Mouse (Mus musculus) kidney, adult 2 months (tissue): ENCODE results near the gene Xpr1. TPM values are rescaled to one million over a fixed set of nuclear protein-coding genes. Genes with fewer than 3 reads are reported as not detected.
A peak's percentile ranks its signal among the peaks of the same experiment; 100 is the strongest.

Experiments used
- DNase-seq: peaks from one replicate; pipeline ENCODE4 v3.0.0; 2021
- H3K27ac ChIP-seq: fragments of 200-500 bp; 2 replicates; pipeline ENCODE4 v1.5.1; 2012; ENCODE audit warnings: low read depth, low read length, control low read depth, inconsistent platforms; ENCODE audit not compliant: insufficient read depth
- H3K27me3 ChIP-seq: fragments of 200-500 bp; replicated peaks from 2 replicates; pipeline ENCODE4 v1.6.1; 2012; ENCODE audit warnings: mild to moderate bottlenecking, moderate library complexity, low read length, inconsistent platforms; ENCODE audit not compliant: control insufficient read depth, insufficient read depth
- H3K36me3 ChIP-seq: fragments of 200-500 bp; 2 replicates; pipeline ENCODE4 v1.6.1; 2012; ENCODE audit warnings: mild to moderate bottlenecking, moderate library complexity, low read length, inconsistent platforms; ENCODE audit not compliant: control insufficient read depth, insufficient read depth
- H3K4me1 ChIP-seq: fragments of 200-500 bp; 2 replicates; pipeline ENCODE4 v1.6.1; 2011; ENCODE audit warnings: low read length; ENCODE audit not compliant: control insufficient read depth, insufficient read depth
- H3K4me3 ChIP-seq: fragments of 200-500 bp; 2 replicates; pipeline ENCODE4 v1.5.1; 2011; ENCODE audit warnings: mild to moderate bottlenecking, low read depth, low read length, control low read depth; ENCODE audit not compliant: insufficient read depth
- CTCF ChIP-seq: fragments of 200-500 bp; conservative IDR thresholded peaks from 2 replicates; pipeline ENCODE4 v1.5.1; 2011; ENCODE audit warnings: low read depth, mild to moderate bottlenecking, control low read depth, low read length, moderate library complexity, mixed read lengths; ENCODE audit not compliant: insufficient read depth, insufficient read length
- POLR2A ChIP-seq: fragments of 200-500 bp; IDR thresholded peaks from one replicate; pipeline ENCODE4 v1.6.1; 2011; ENCODE audit warnings: low read depth, low read length, control low read depth
- WGBS: fragments of 180-500 bp; shearing (Covaris S2); methylation state at CpG from one replicate; pipeline ENCODE4 v1.1.7; 2018; 5-methylcytosine and 5-hydroxymethylcytosine counted together
- polyA plus RNA-seq: library from polyadenylated mRNA; depleted of rRNA; stranded (reverse); fragments of >200 nt; gene quantifications from 2 replicates; pipeline ENCODE4 v1.2.3, GENCODE M21; 2012

Gene Xpr1
- polyA plus RNA-seq, 1 experiment, result 21.8 TPM

DNA sequence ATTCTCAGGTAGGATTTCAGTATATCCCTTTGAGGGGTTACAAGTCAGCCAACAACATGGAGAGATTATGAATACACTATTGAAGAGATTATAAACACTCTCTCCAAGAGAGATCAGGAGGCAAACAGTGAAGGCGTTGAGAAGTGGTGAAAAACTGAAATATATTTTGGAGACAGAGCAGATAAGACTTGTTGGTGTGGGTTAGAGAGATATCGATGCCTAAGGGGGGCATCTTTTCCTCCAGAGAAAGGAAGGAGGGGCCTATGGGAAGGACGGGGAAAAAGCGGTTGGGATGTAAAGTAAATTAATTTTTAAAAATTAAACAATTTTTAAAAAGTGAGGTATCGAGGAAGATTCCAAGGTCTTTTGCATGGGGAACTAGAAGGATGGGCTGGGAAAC, 8.1 kb upstream of the Xpr1 start:
- H3K4me1 ChIP-seq, result peaks cover 10% of the 10 kb centered on the region; the same call in 1 of the 2 replicates
- H3K27me3 ChIP-seq, result no peaks in the 10 kb centered on the region
- no peak overlapping the region for H3K27ac ChIP-seq
- DNase-seq, result no peak
- WGBS, result 93% methylated on average over 5 of the region's 5 CpGs
- H3K36me3 ChIP-seq, result no peaks in the 10 kb centered on the region
- TF ChIP-seq POLR2A, result no peak
- TF ChIP-seq CTCF, result no peak
- no peak overlapping the region for H3K4me3 ChIP-seq

DNA sequence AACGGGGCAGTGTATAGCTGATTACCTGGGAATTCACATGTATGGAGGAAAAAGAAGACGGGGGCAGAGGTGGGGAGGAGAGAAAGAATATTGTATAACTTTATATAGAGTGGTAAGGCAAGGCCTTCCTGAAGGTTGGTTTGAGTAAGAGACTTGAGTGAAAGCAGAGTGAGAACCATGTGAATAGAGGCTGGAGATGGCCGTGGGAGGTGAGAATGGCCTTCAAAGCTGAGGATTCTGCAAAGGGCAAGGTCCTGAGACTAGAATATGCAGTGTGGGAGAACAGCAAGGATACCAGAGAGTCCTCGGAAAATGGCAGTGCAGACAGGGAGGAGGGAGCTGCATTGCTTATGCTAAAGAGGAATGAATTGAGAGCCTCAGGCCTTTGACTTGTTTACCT, 6.6 kb upstream of the Xpr1 start:
- WGBS, result 75% methylated on average over 4 of the region's 4 CpGs

DNA sequence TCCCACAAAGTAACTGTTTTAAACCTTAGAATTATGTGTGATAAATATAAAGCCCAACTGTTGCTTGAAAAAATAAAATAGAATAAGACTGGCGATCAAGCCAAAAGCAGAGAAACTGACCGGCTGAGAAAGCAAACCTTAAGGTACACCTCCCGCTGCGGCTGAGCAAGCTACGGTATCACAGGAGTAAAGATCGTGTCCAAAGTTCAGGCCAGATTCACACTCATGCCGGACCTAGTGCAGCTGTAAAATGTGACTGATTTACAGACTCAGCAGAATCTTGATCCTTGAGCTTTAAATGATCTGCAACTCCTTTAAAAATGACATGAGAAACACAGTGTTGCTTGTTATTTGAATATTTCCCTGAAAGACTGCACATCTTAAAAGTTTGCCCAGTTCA, 4.8 kb upstream of the Xpr1 start:
- Histone ChIP-seq H3K27me3 (no peaks in the 10 kb centered on the region), H3K36me3 (no peaks in the 10 kb centered on the region), H3K4me1 (peaks cover 10% of the 10 kb centered on the region; the same call in 1 of the 2 replicates), H3K27ac (peak overlapping the region; percentile 64; the same call in 1 of the 2 replicates), H3K4me3 (no peak overlapping the region)
- DNase-seq, result peak; percentile 91
- WGBS, result 46% methylated on average over 7 of the region's 7 CpGs
- TF ChIP-seq POLR2A, result no peak
- TF ChIP-seq CTCF, result no peak

More for the DNA sequence above, 6.6 kb upstream of the Xpr1 start:
- H3K27me3 ChIP-seq, result no peaks in the 10 kb centered on the region
- DNase-seq, result no peak
- TF ChIP-seq POLR2A, result no peak
- no peaks in the 10 kb centered on the region for H3K36me3 ChIP-seq
- no peak overlapping the region for H3K4me3 ChIP-seq
- H3K27ac ChIP-seq, result no peak overlapping the region
- H3K4me1 ChIP-seq, result peaks cover 10% of the 10 kb centered on the region; the same call in 1 of the 2 replicates

DNA sequence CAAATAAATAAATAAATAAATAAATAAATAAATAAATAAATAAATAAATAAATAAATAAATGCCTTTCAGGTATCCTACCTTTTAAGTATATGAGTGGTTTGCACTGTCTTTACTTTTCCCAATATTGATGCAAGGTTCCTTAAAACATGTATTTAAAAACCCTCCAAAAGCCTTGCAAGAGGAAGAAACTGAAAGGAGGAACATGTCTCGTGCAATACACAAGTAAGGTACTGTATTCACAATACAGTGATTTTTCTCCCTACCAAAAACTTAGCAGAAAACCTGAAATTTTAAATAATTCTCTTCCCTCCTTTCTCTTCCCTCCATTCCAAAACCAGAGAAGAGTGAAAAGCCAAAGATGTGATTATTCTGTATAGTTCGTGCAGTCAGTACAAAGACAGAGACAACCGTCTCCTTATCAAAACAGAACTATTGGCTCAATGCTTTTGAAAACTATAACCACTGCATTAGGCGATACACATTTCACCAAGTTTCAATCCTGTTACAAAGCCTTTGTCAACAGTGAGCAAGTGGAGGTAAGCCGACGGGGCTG, 991 bp downstream of the Xpr1 start:
- Histone ChIP-seq H3K36me3 (no peaks in the 10 kb centered on the region; the same call in 1 of the 2 replicates), H3K27me3 (no peaks in the 10 kb centered on the region), H3K4me1 (peaks cover 5% of the 10 kb centered on the region; the same call in 1 of the 2 replicates), H3K27ac (peak overlapping the region; percentile 71), H3K4me3 (peak overlapping the region; percentile 61)
- no peak for DNase-seq
- WGBS, result under 1% methylated on average over 6 of the region's 6 CpGs
- TF ChIP-seq POLR2A, result no peak
- TF ChIP-seq CTCF, result no peak

DNA sequence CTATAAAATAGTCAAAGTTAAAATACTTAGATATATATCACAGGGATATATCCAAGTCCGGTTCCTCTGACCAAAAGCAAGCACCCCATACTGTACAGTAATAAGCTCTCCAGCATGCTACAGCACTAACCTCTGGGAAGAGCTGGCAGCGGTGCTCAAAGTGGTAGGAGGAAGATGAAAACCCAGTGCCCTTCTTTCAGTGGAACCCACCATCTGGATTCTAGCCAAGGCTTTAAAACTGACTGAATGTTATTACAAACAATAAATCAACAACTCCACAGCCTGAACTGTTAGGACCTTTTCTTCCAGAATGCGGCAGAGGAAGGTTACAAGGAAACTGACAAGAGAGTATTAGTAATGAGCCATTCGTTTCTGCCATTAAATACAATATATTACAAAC, 1.8 kb downstream of the Xpr1 start:
- Histone ChIP-seq H3K4me1 (peaks cover 3% of the 10 kb centered on the region; the same call in 1 of the 2 replicates), H3K4me3 (no peak overlapping the region), H3K27me3 (no peaks in the 10 kb centered on the region), H3K27ac (no peak overlapping the region), H3K36me3 (no peaks in the 10 kb centered on the region; the same call in 1 of the 2 replicates)
- 34% methylated on average over 4 of the region's 4 CpGs for WGBS
- TF ChIP-seq CTCF, result no peak
- TF ChIP-seq POLR2A, result no peak
- DNase-seq, result no peak

DNA sequence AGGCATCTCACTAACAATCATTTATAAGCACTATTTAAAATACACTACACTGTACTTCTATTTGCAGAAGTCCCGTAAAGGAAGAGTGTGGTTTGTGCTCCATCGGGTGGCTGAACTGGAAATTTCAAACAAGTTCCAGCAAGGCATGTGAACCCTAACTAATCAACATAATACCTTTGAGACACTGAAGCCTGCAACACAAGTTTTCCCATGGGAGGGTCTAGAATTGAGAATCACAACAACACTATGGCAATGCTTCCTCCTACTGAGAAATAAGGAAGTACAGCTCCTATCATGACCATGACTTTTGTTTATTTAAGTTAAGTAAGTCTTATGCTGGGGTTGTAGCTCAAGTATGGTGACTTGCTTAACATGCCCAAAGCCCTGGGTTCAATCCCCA, 4.5 kb downstream of the Xpr1 start:
- WGBS, result 48% methylated on average over 2 of the region's 2 CpGs
- H3K36me3 ChIP-seq, result no peaks in the 10 kb centered on the region; the same call in 1 of the 2 replicates
- H3K27me3 ChIP-seq, result no peaks in the 10 kb centered on the region
- TF ChIP-seq CTCF (no peak), POLR2A (no peak)
- no peak overlapping the region for H3K27ac ChIP-seq
- peaks cover 9% of the 10 kb centered on the region; the same call in 1 of the 2 replicates for H3K4me1 ChIP-seq
- H3K4me3 ChIP-seq, result no peak overlapping the region
- DNase-seq, result peak; percentile 49

DNA sequence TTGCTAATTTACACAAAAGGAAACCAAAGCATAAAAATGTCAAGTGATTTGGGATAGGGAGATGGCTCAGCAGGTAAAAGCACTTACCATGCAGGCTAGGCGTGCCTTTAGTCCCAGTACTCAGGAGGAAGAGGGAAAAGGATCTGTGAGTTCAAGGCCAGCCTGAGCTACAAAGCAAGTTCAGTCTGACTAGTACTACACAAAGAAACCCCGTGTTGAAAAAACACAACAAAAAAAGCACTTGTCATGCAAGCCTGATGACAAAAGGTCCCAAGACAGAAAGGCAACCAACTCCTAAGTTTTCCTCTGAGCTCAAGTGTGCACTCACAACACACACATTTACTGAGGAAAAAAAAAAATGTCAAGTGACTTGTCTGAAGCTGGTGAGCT, 8.6 kb downstream of the Xpr1 start:
- peaks cover 9% of the 10 kb centered on the region; the same call in 1 of the 2 replicates for H3K4me1 ChIP-seq
- peak; percentile 31 for DNase-seq
- TF ChIP-seq POLR2A (no peak), CTCF (no peak)
- peak overlapping the region; percentile 66; the same call in 1 of the 2 replicates for H3K27ac ChIP-seq
- H3K4me3 ChIP-seq, result no peak overlapping the region
- WGBS, result 70% methylated on average over 2 of the region's 2 CpGs
- H3K36me3 ChIP-seq, result no peaks in the 10 kb centered on the region; the same call in 1 of the 2 replicates
- no peaks in the 10 kb centered on the region for H3K27me3 ChIP-seq
